Mouse (Mus musculus) right cerebral cortex, postnatal 25 days (tissue): ENCODE measurements around the gene Slc12a1.
"Not testable (repeated sequence)": the region's sequence is repeated elsewhere in the genome, so short reads cannot be mapped to it uniquely, and the experiment has no call there.

ENCODE experiments used
- DNase-seq: peaks from one replicate; pipeline ENCODE4 v3.0.0; 2022

Slc12a1 gene

DNA sequence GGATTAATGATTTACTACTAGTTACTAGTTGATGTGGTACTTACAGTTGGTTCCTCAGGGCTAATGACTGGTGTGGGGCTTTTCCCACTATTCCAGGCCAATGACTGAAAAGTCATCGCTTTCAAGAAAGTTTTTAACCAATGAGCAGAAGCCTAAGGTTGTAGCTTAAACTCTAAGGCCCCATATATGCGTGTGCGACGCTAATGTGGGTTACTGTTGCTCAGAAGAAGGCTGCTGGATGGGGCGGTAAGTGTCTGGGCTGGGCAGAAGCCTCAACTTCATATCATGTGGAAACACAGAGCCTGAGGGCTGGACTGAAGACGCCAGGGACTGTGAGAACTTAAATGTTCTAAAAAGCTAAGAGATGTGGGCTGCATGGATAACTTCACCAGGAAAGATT is at the start of gene Slc12a1:
TSS of gene Slc12a1 (plus strand) at position 118 of the 400 bp plus-strand sequence.
- no peak for DNase-seq

DNA sequence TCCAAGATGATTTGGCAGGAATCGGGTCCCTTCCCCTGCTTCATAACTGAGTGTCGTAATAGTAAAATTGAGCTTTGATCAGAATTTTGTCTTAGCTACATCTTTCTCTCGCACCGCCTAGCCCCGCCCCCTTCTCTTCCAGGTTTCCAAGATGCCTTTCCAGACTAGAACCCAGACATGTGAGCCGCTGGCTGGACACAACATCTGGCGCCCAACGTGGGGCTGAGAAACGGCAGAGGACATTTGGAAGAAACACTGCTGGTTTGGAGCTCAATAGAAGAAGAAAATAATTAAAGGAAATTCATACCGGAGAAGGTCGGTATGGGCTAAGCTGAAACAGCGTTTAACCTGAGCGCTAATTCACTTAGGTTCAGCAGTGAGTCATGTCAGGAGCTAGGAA is 47.8 kb upstream of the Slc12a1 start:
- not testable (repeated sequence) for DNase-seq

- DNase-seq = not testable (repeated sequence)
Observed at GRCm38 (mm10) chr2:125106536-125106935, 45.8 kb upstream of the Slc12a1 start.

DNA sequence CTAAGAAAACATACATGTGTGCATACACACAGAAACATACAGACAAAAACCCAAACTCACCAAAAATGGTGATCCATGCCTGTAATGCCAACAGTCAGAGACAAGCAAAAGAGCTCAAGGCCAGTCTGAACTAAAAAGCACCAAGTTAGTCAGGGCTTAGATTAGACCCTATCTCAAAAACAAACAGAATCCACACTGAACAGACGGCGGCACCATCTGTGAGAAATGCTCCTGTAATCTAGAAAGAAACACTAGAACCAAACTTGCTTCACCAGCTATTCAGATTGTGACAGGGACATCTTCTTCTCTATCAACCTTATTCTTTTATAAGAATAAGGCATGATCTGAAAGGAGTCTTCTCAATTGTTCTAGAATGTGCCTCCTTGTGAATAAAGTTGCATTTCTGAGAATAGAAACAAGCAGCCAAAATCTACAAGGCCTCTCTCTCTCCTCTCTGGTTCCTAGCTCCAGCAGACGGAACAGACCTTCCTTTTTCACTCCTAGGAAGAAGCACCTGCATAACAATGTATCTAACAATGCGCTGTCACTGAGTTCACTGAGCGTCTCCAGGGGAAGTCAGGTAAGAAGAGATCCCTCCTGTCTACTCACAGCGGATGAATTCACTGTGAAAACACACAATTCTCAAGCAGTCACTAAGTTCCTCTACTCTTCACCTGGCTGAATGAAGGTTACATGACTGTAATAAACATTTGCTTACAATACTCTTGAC is 32.8 kb upstream of the Slc12a1 start:
- DNase-seq = peak; percentile 17

GRCm38 (mm10) chr2:125122288-125122623 is 30.0 kb upstream of the Slc12a1 start:
- DNase-seq = no peak

GRCm38 (mm10) chr2:125122624-125123476 is 29.5 kb upstream of the Slc12a1 start:
- peak; percentile 70 for DNase-seq

DNA sequence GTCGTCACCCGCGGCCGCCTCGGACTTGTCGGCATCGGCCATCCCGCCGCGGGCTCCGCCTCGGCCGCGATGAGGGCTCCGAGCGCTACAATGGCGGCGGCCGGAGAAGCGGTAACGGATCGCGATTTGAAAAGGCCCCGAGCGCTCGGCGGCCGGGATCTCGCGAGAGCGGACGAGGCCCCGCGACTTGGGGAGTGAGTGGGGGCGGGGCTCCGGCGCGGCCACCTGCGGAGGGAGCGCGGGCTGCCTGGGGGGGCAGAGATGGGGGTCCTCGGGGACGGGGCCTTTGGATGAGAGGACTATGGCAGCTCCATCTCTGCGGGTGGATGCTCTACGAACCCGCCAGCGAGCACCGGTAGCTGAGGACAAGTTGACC is 28.8 kb upstream of the Slc12a1 start, which contains the start of gene Myef2:
TSS of gene Myef2 (minus strand) at position 185 of the 376 bp plus-strand sequence.
- DNase-seq = peak; percentile 83

GRCm38 (mm10) chr2:125125824-125126223 is 26.5 kb upstream of the Slc12a1 start:
- DNase-seq = no peak

GRCm38 (mm10) chr2:125126792-125127191 is 25.5 kb upstream of the Slc12a1 start:
- DNase-seq = no peak

GRCm38 (mm10) chr2:125134113-125134512 is 18.2 kb upstream of the Slc12a1 start:
- no peak for DNase-seq

- DNase-seq = peak; percentile 62
Observed at GRCm38 (mm10) chr2:125135903-125136811, 16.1 kb upstream of the Slc12a1 start, which contains the start of gene Ctxn2. Ctxn2 (plus strand) TSS chr2:125136692.

GRCm38 (mm10) chr2:125136846-125137245 is 15.5 kb upstream of the Slc12a1 start:
- no peak for DNase-seq

DNA sequence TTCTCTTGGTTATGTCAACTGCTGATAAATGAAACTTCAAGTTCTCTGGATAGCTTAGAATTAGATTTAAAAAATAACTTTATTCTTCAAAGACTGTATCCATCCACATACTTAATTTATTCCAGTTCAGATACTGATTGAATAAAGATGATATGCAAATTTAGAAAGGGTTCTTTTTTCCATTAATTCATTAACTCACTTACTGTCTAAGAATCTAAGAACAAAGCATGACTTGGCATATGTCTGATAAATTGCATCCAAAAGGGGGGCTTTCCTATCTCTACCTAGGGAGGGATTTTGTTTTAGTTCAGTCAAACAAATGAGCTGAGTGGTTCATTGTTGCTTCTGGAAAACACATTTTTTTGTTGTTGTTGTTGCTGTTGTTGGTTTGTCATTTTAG is 10.0 kb upstream of the Slc12a1 start:
- no peak for DNase-seq

GRCm38 (mm10) chr2:125154294-125154693 is 2.0 kb downstream of the Slc12a1 start:
- no peak for DNase-seq

GRCm38 (mm10) chr2:125155504-125155903 is 3.2 kb downstream of the Slc12a1 start:
- DNase-seq = no peak

- DNase-seq = no peak
Observed at GRCm38 (mm10) chr2:125162012-125162470, 9.7 kb downstream of the Slc12a1 start.

- DNase-seq = peak; percentile 8
Observed at GRCm38 (mm10) chr2:125178225-125178798, 26.0 kb downstream of the Slc12a1 start.

DNA sequence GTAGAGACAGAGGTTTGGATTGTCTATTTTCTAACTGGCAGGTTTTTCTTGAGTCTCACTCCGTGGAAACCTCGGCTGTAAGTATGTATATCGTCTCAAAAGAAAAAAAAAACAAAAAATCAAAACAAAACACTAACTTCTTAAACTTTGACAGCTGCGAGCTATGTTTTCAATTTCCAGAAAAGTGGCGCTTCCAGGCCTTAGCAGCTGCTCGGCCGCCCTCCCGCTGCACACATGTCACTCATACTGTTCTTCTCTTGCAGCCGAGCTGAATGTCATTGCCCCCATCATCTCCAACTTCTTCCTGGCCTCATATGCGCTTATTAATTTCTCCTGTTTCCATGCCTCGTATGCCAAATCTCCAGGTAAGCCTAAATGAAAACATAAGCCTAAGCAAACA is 35.6 kb downstream of the Slc12a1 start:
- DNase-seq = no peak

- peak; percentile 33 for DNase-seq
Observed at GRCm38 (mm10) chr2:125189197-125189596, 36.9 kb downstream of the Slc12a1 start.

DNA sequence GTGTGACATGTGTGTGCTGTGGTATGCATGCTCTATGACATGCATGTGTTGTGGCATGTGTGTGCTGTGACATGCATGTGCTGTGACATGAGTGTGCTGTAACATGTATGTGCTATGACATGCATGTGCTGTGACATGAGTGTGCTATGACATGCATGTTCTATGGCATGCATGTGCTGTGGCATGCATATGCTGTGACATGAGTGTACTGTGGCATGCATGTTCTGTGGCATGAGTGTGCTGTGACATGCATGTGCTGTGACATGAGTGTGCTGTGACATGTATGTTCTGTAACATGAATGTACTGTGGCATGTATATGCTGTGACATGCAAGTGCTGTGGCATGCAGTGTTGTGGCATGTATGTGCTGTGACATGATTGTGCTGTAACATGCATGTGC is 40.6 kb downstream of the Slc12a1 start:
- no peak for DNase-seq

GRCm38 (mm10) chr2:125196771-125197170 is 44.5 kb downstream of the Slc12a1 start:
- no peak for DNase-seq

DNA sequence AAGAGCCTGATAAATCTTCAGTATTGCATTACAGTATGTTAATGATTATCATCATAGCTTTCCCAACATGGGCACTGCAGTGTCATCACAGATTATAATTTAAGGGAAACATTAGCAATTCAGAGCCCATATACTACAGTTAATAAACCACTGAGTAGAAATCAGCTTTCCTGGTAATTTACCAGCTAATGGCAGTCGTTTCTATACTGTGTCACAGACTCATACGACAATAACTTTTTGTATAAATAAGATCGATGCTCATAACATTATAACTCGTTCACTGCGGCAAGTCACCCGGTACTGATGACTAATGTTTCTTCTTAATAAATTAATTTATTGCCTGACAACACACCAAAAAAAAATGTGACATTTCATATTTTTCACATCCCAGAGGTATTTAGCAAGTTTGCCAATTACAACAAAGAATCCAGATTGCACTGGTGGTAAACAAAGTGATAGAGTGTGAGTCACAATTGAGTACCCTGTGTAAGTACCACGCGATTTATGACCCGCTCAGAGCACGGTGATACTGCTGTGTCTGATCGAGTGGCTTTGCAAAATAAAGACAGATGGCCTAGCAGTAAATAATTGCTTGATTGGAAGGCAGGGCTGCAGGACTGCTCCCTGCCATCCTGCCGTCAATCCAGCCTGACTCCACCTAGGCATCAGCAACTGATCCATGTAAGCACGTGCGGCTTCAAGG is 56.7 kb downstream of the Slc12a1 start:
- DNase-seq = no peak
